Mouse (Mus musculus) megakaryocyte progenitor cell, adult 5-6 weeks (primary cell): ENCODE results near the gene Rbfox1. TPM values are rescaled to one million over a fixed set of nuclear protein-coding genes. Genes with fewer than 3 reads are reported as not detected.

Source experiments
- ATAC-seq: replicated peaks from 2 replicates; pipeline ENCODE4 v1.8.0; 2016; ENCODE audit warnings: mild to moderate bottlenecking, moderate TSS enrichment, inconsistent platforms; ENCODE audit not compliant: poor library complexity
- total RNA-seq, 2 experiments: library from RNA; stranded (forward) in 1 of 2; stranded (reverse) in 1 of 2; fragments of 157-497, 149-512 nt in 1 of 2; fragments of 200-1000 nt in 1 of 2; gene quantifications; 2 replicates each; pipeline versions ENCODE4 v1.2.3 to v1.2.4; 2015 to 2017

Gene Rbfox1
- total RNA-seq, 2 experiments from 2014 or later = 0.15 TPM; not detected in 1

GRCm38 (mm10) chr16:6584700-6585099, 699.5 kb downstream of the Rbfox1 start:
- ATAC-seq = no peak

DNA sequence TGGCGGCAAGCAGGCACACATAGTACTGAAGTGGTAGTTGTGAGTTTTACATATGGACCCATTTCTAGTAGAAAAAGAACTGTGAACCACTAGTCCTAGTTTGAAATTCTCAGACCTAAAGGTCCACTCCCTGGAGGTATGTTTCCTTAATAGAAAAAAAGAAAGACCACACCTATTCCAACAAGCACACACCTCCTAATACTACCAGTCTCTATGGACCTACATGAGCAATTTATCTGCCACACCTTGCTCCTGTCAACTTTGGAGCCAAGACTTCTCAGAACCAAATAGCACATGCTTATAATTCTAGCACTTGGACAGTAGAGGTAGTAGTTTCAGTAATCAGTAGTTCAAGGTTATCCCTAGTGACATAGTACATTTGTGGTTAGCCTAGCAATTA, 700.0 kb downstream of the Rbfox1 start:
- ATAC-seq = no peak

DNA sequence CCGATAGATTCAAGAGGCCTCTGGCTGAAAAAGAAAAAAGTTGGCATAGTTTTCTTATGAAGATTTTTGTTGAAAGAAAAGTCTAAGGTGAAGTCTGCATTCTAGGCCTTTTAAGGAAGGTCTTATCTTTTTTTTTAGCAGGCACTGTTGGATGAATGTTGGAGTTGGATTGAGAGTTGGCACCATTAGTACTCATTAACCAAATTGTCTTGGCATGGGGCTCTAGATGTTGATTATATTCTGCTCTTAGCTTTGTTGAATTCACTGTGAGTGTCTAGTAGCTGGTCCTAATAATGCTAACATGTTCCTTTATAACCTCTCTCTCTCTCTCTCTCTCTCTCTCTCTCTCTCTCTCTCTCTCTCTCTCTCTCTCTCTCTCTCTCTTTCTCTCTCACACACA, 731.4 kb downstream of the Rbfox1 start:
- ATAC-seq = no peak

DNA sequence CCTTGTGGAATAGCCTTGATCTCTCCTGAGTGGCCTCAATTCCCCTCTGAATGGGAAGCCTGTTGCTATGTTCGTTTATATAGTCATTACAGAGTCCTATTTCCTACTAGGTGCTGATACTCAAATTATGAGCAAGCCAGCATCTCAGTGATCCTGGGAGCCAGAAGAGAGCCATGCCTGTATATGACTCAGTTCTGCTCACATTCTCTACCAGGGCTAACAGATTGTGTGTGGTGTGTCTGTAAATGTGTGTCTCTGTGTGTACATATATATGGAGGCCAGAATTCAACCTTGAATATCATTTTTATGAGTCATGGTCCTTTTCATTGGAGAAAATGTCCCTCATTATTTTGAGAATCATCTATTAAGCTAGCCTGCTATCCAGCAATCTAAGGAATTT, 755.2 kb downstream of the Rbfox1 start:
- ATAC-seq = no peak

GRCm38 (mm10) chr16:6646941-6647340, 761.8 kb downstream of the Rbfox1 start:
- no peak for ATAC-seq

GRCm38 (mm10) chr16:6648753-6649152, 763.6 kb downstream of the Rbfox1 start:
- no peak for ATAC-seq

DNA sequence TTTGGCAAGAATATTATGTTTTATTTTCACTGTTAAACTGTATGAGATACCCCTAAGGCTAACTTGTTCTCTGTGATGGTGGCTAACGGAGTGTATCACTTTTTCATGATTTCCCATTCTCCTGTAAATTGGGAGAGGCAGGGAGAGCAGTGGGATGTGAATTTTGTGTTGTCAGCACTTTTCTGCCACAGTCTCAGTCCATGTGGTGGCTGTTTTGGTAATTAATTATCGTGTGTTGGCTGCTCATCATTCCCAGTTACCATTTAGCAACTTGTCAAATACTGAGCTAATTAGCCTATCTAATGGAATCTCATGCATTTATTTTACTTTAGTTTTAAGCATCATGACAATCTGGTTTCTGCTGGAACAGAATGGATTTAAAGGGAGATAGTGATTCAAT, 773.4 kb downstream of the Rbfox1 start:
- no peak for ATAC-seq

GRCm38 (mm10) chr16:6686076-6686757, 801.1 kb downstream of the Rbfox1 start:
- ATAC-seq = no peak

- ATAC-seq = no peak
Measured at GRCm38 (mm10) chr16:6704847-6705246, 819.7 kb downstream of the Rbfox1 start.

GRCm38 (mm10) chr16:6712341-6712740, 827.2 kb downstream of the Rbfox1 start:
- no peak for ATAC-seq

GRCm38 (mm10) chr16:6715245-6715644, 830.1 kb downstream of the Rbfox1 start:
- no peak for ATAC-seq

- no peak for ATAC-seq
Measured at GRCm38 (mm10) chr16:6716214-6716911, 831.2 kb downstream of the Rbfox1 start.

- ATAC-seq = no peak
Measured at GRCm38 (mm10) chr16:6719027-6719426, 833.9 kb downstream of the Rbfox1 start.

DNA sequence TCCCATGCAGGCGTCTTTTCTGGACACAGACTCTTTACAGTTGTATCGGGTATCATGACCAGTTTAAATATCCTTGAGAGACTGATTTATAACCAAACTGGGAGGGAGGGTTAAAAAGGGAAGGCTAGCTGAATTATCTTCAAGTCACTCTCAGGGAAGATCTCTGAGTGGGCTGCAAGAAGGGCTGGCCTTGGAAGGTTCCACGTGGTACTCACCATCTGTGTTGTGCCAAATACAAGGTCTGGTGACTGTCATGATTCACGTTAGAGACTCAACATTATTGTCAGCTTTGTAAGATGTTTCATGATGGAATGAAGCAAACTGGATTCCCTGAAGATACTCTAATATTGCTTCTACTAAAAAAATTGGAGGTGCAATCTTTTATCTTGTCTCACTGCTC, 847.5 kb downstream of the Rbfox1 start:
- no peak for ATAC-seq

GRCm38 (mm10) chr16:6733427-6733826, 848.3 kb downstream of the Rbfox1 start:
- no peak for ATAC-seq

- ATAC-seq = no peak
Measured at GRCm38 (mm10) chr16:6736566-6736965, 851.4 kb downstream of the Rbfox1 start.

GRCm38 (mm10) chr16:6736998-6737397, 851.8 kb downstream of the Rbfox1 start:
- ATAC-seq = no peak

DNA sequence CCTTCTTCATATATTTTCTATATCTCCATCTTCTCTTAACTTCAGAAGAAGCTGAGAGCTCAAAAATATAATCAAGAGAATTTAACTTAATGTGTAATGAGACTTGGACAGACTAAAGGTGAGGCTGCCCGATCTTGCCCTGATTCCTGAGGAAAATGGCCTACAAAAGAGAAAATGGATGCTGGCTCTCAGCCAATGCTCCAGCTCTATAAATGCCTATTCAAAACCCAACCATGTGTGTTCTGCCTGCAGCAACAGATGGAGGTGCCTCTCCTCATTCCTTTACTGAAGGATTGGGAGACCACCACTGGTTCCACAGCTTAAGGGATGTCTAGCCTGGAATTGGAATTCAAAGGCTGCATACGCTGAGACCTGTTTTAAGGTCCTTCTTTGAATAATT, 861.0 kb downstream of the Rbfox1 start:
- no peak for ATAC-seq

GRCm38 (mm10) chr16:6750491-6750890, 865.3 kb downstream of the Rbfox1 start:
- no peak for ATAC-seq

DNA sequence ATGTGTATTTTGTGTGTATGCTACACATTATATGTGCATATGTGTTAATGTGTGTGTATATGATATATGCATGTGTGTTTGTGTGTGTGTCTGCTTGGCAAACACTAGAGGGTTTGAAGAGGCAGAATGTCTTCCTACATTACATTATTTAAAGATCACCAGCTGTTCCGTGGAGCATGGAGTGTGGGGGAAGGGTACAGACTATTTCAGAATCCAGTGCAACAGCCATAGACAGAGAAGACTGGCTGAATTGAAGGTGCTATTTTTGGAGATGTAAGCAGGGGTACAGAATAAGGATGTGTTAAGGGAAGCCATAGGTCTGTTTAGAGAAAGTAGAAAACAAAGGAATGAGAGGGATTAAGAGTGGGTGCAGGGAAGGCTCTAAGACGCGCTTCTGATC, 869.7 kb downstream of the Rbfox1 start:
- ATAC-seq = no peak

GRCm38 (mm10) chr16:6769495-6770237, 884.5 kb downstream of the Rbfox1 start:
- no peak for ATAC-seq
